Mouse (Mus musculus) gastrocnemius, adult 8-10 months (tissue): ENCODE measurements around the gene Akip1. TPM values are rescaled to one million over a fixed set of nuclear protein-coding genes. Genes with fewer than 3 reads are reported as not detected.

ENCODE experiments used
- DNase-seq, 2 experiments: peaks; one replicate each; pipeline ENCODE4 v3.0.0; 2022; ENCODE audit warnings: low spot score in 2 of 2
- total RNA-seq, 4 experiments: library from RNA; stranded (reverse); gene quantifications; 2 replicates each; pipeline ENCODE4 v1.2.4; 2022

Gene Akip1
- 10 to 100 TPM; 15.6 to 26.7 (median 24.0) TPM for total RNA-seq

DNA sequence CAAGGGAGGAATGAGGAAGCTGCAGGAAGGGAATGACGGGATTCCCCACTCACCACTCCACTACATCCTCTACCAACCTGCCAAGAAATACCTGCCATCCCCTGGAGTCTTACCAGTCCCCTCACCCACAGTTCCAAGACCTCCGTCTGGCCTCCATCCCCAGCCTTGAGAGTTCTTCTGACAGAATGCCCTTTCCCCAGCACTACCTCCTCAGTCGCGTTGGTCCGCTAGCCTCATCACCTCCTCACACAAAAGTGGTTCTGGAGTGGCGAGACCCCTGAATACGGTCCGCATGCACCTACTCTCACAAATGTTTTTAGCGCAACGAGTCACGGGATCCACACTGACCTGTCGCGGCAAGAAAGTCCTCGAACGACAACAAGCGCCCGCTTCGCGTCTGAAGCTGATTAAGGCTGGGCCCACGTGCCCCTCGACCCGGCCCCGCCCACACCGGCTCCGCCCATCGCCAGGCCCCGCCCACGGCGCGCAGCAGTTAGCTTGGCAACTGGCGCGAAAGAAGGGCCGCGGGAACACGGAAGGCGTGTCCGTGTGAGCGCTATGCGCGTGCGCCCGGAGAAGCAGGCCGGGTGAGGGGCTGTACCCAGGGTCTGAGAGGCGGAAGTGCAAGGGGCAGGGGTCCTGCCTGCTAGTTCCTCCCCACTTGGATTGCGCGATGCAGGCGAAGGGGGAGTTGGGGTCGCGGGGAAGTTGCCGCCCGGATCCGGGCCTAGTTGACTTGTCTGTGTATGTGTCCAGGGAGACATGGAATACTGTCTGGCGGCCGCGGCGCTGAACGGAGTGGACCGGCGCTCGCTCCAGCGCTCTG, at the start of gene Akip1, which contains the start of gene St5:
TSS of gene Akip1 (plus strand) at position 501 of the 826 bp plus-strand sequence.
TSS of gene St5 (minus strand) at position 416 of the 826 bp plus-strand sequence.
- peak; percentile 93 to 95 for DNase-seq

DNA sequence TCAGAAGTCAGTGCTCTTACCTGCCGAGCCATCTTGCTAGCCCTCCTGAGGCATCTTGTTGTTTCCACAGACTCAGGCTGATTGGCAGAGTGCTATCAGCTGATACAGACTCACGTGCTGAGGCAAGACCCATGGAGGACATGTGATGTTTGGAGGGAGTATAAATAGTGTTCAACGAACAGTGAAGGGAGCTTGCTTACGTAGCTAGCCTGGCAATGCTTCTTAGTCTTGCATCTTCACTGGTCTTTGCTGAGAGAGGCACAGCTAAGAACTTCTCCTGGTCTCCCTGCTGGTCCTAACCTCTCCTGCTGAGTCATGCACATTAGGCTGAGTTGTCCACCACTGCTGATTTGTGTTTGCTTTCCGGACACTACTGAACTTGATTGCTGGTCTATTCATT, 48.6 kb upstream of the Akip1 start:
- no peak for DNase-seq

DNA sequence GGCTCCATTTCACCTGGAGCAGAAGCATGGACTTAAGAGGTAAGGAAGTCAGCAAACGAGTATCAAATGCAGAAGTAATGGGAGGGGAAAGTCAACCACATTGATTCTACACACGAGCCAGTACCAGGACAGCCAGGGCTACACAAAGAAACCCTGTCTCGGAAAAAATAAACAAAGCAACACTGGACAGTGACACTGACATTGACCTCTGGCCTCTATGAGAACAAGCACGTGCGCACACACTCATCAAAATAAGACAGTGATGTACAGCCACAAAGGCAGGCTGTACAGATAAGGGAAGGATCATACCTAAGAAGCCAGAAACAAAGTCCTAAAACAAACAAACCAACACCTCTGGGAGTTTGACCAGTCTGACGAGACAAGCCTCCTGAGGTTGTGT, 45.6 kb upstream of the Akip1 start:
- no peak for DNase-seq

DNA sequence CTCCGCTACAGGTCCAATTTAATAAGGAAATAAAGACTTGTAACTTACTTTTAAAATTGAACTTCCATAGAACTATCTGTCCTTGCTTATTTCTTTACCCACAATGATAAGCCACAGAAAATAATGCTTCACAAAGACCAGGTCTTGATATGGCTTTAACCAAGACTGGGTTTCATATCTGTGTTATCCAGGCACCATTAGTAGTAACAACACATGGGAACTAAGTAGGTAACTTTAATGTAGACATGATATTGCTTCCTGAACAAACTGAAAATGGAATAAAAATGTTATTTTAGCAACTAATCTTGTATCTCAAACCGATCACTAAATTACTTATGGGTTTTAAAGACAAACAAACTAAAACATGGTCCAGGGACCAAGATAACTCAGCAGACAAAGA, 44.2 kb upstream of the Akip1 start:
- DNase-seq: no peak

DNA sequence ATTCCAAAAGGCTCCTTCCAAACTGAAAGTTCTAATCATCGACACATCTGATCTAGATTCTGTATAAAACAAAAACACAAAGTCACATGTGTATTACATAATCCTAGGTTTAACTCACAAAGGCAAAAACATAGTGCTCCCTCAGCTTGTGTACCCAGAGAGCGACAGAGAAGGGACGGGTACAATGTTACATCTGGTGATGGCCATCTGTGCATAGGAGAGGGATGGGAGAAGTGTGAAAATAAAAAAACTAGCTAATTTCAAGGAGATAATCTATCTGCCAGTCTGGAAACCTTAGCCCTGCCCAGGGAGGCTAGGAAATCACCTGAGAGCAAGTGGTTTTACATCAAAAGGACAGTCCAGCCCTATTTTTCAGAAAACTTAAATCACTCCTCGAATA, 40.9 kb upstream of the Akip1 start:
- no peak for DNase-seq

DNA sequence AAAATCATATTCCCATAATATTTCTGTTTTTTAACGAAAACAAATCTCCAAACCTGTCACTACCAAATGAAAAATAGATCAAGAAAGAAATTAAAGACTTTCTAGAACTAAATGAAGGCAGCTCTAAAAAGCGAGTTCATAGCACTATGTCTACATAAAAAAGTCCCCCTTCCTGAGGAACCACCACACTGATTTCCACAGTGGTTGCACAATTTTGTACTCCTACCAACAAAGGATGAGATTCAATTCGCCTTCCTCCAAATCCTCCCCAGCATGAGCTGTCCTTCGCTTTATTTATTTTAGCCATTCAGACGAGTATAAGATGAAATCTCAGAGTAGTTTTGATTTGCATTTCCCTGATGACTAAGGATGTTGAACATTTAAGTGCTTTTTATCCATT, 36.8 kb upstream of the Akip1 start:
- DNase-seq: no peak

DNA sequence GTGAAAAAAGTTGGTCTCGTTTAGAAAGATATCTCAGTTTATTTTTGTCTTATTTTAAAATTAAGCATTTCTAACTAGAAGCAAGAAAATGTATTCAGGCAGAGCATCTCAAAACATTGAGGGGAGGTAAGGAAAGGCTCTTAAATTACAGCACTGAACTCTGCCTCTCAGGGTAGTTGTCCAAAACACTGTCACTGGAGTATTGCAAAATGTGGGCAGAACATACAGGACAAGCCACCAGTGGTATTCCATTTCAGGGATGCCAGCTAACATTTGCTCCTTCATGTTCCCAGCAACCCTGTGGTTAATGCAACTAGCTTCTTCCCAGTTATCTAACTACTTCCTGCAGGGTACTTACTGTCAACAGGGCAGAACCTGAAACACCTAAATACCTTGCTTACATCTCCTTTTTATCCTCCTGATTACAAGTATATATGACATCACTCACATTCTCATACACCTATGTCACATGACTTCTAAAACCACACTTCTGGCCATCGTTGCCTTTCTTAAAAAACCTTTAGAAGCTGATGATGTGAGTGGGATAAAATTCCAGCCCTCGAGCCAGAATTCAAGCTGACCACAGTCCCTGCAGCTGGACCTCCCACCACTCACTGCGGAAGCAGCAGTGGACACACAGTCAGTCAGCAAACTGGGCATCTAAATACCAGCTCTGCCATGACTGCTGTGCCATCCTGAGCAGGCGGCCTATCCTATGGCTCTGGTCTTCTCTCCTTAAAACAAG, 33.9 kb upstream of the Akip1 start:
- no peak for DNase-seq

DNA sequence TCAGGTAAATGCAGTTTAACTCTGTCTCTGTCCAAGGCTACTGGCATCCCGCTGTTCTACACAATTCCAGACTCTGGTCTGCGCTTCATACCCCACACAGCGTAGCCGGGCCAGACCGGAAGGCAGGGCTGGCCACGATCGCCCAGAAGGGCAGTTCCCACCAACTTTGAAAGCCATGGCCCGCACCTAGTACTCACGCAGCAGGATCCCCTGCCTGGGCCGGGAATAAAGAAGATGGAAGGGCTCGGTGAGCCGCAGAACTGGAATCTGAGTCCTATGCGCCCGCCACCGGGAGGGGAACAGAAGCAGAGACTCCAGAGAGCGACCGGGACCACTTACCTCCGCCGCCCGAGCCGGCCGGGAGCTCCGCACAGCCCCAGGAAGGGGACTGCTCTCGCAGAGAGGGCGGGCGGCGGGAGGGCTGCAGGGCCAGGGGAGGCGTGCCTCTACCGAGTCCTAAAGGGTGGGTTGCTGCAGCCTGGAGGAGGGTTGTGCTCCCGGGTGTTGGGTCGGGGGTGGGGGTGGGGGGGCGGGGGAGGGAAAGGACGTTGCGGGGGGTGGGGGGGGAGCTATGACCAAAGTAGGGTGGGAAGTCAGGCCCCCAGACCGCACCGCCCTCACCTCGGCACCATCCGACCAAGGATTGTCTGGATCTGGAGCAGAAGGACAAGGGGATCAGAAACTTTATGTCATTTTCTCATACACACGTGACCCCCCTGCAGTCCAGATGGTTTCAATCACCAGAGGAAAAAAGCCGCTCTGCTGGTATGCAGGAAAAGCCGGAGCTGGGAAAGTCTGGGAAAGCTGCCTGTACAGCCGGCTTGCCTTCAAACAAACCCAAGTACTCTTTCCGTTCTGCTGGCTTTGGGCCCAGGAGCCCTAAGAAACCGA, 31.7 kb upstream of the Akip1 start:
- peak; percentile 59 for DNase-seq

DNA sequence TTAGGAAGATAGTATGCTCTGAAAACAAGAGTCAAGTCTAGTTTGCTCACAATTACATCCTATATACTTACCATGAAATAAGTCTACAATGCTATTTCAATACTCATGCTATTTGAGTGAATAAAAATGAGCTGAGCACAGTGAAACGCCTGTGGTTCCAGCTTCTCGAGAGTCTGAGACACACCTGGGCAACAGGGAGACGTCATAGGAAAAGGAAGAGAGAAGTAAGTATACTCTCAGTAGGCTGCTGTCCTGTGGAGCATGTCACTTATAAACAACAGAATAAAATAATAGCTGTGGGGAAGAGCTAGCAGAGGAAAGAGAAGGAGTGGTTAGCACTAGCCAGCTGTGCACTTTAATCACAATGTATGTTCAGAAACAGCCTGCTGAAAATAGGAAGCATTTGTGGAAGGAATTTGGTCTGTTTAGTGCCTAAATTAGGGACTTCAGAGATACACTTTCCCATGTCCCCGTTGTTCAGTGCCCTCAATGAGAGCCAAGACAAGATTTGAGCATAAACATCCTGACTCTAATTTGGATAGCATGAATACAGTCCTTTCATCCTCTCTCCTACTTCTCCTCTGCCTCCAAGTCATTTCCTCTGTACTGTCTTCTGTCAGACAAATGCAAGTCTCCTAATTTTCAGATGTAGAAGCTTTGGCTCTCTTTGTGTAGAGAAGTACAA, 28.4 kb upstream of the Akip1 start:
- no peak for DNase-seq

DNA sequence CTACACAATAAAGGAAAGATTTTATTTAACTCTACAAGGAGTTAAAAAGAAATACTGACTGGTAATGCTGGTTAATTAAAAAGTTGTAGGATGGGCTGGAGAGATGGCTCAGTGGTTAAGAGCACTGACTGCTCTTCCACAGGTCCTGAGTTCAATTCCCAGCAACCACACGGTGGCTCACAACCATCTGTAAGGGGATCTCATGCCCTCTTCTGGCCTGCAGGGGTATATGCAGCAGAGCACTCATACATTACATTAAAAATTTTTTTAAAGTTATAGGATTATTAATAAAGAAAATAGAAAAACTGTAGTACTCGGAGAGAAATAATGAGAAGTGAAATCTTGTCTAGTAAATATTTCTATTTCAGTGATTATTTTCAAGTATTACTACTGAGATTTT, 23.2 kb upstream of the Akip1 start:
- no peak for DNase-seq

DNA sequence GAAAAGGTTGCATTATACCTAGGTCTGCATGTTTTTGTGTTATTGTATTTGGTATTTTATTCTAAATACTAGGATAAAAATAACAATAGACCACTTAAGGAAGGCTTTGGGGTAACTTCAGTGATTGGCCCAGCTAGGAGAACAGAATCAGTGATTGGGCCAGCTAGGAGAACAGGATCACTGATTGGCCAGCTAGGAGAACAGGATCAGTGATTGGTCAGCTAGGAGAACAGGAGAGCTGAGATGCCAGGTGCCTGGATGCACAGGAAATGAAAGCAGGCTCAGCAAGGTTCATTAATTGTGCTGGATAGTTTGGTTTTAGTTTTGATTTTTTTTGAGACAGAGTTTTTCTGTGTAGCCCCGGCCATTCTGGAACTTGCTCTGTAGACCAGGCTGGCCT, 22.6 kb upstream of the Akip1 start:
- no peak for DNase-seq

DNA sequence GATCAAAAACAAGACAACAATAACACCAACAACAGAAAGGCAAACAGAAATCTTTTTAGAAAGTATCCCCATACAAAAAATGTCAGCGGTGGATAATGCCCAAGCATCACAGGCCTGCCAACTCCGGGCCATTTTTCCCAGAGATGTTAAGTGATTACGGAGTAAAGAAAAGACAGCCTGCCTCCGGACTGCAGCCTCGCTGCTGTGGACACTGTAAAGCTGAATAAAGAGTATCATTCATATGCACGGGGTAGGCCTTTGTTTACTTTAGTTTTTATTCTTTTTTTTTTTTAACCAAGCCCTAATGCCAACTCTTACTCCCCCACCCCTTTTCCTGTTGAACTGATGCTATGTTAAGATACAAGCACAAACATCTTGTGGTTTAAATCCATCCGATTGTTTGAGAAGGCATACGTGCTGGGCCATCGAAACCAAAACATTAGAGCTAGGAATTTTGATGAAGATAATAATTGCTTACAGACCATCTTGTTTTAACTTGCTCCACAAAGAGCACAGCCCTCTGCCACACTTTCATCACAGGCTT, 16.8 kb upstream of the Akip1 start:
- DNase-seq: no peak

DNA sequence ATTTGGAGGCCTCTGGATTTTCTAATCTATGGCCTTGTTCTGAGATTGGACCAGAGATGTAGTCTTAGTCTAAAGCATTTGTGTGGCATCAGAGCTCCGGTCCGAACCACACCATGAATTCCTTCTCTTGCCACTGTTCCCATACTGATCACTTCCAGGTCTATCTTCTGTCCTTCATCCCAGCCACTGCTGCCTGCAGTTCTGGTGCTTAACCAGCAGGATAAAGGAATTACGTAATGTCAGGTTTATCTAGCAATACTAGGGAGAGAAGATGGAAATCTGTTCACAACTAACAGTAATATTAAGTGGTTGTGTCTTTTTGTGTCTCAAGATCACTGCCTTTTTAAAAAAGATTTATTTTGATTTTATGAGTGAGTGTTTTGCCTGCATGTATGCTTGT, 13.4 kb upstream of the Akip1 start:
- DNase-seq: no peak

DNA sequence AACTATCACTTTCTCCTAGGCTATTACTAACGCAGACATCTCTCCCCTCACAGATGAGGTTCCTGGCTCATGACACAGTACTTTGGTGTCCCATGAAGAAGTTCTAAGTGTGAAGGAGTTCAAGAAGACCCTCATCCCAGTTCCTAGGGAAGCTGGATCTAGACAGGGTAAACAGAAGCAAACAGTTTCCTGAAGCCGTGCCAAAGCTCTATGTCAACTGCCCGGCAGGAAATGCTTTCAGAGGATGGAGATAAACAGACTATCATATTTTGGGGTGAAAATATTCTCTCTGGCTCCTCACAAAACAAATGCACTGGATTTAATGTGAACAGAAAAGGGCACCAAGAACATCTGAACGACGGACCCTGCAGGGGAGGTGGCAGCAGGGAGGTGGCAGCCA, 12.5 kb upstream of the Akip1 start:
- DNase-seq: no peak

DNA sequence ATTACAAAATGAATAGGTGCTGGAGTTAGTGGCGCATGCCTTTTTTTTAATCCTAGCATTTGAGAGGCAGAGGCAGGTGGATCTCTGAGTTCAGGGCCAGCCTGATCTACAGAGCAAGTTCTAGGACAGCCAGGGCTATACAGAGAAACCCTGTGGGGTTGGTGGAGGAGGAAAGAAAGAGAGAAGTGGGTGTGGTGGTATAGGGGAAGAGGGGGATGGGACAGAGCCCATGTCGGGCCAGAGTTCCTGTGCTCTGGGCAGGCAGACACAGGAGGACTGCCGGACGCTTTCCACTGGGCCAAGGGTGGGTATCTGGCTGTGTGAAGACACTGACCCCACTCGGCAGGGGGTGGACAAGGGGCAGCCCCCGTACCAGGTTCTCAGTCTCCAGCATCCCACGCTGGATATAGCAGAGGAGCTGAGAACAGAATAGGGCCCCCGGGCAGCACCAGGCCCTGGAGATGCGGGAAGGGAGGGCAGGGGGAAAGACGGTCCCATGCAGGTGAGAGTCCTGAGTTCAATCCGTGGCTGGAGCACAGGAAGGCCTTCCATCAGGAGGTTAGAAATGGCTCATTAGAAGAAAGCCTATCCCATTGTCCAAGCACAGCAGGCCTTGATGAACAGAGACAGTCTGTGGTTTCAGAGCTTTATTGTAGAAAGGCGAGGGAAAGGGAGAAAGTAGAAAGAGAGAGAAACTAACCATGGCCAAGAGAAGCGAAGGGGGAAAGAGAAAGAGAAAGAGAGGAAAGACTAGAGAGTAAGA, 8.7 kb upstream of the Akip1 start:
- DNase-seq: no peak

DNA sequence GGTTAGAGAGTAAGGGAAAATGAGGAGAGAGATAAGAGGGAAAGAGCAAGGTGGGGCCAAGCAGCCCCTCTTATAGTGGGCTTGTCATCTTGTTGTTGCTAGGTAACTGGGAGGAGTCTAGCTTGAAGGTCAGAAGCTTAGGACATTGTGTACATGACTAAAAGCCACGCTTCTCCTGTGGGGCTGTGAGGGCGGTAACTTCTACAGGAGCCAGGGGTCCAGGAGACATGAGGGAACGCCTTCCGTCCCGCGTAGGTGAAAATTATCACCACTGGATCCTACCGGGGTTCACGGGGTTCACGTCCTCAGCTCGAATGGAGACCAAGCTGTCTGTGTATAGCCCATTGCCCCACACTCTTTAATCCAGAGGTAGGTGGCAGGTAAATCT, 8.2 kb upstream of the Akip1 start:
- DNase-seq: no peak

DNA sequence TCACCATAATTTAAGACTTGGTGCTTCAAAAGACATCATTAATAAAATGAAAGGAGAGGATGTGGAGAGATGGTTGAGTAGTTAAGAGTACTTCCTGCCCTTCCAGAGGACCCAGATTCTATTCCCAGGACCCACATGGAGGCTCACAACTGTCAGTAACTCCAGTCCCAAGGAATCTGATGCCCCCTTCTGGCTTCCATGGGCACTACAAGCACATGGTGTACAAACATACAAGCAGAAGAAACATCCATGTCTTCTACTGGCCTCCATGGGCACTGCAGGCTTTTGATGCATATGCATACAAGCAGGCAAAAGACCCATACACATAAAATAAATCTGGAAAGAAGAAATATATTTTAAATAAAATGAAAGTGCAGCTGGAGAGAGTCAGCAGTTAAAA, 3.3 kb upstream of the Akip1 start:
- no peak for DNase-seq

DNA sequence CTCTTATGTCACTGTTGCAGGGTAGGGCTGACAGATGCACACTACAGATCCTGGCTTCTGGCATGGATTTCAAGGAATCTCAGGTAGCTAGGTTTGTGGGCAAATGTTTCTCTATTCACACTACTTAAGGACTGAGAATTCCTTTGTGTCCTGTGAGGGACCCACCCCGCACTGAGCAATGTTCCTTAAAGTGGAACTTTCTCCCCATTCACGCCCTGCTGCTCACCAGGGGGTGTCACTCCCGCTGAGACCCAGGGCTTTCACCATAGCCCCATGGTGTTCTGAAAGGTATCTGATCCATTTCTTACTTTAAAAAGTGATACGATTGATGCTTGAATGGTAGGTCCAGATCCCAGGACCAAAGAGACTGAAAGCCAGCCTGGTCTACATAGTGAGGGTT, 769 bp upstream of the Akip1 start:
- DNase-seq: no peak

DNA sequence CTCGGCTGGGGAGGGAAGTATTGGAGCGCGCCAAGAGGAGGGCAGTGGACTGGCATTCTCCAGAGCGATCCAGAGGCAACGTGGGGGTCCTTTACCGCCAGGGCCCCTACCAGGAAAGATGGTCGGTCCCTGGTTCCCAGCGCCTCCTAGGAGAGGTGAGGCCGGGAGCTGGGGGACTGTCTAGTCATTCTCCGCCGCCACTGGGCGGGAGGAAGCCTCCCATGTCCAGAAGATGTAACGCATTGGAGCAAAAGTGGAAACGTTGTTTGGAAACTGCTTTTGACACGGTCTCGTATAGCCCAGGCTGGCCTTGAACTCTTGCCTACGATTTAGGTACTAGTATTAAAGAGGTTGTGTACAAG, 507 bp downstream of the Akip1 start:
- no peak for DNase-seq

DNA sequence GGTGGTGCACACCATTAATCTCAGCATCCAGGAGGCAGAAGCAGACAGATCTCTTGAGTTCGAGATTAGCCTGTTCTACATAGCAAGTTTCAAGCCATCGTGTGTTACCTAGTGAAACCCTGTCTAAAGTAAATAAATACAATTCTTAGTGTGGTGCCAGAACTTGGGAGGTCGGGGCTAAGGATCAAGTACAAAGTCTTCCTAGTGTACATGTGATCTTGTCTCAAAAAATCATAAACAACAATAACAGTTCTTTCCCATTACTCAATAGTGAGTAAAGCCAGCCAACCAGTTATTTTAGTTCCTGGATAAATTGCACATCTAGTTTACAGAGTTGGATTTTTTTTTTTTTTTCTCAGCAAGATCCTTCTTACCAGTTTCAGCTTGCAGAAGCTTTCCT, 971 bp downstream of the Akip1 start:
- DNase-seq: no peak
